Mouse (Mus musculus): ENCODE results near the gene 4930503B20Rik. TPM values are rescaled to one million over a fixed set of nuclear protein-coding genes. Genes with fewer than 3 reads are reported as not detected.

4930503B20Rik gene
- polyA plus RNA-seq, 1 experiment from 2014 or later, result not detected

DNA sequence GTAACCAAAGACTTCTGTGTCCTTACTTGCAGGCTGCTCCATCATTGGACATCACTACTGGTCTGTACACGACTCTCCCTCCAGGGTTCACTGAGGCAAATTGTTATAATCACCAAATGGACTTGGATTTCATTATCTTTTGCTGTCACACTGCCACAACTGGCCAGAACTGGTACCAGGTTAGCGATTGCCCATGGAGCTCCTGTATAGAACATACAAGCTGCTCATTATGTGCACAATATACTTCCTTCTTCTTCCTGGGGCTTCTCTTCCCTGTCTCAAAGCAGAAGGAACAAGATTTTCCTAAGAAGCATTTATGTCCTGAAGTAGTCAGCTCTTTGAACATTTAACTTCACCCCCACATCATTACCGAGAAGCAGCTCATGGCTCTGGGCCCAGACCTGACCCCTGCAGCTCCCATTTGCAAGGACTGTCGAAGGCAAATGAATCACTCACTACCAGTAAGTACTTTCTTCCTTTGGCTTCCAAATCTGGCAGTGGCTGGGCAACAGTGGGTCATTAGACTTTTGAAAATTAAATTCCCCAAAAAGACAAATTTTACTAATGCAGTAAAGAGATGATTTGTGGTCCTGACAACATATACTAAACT lies 9.2 kb downstream of the 4930503B20Rik start:
- WGBS, result 64% methylated on average over 4 of the region's 4 CpGs
- H3K9me3 ChIP-seq, result no peaks in the 10 kb centered on the region
- DNase-seq (ENCODE audit: low spot score), result no peak

DNA sequence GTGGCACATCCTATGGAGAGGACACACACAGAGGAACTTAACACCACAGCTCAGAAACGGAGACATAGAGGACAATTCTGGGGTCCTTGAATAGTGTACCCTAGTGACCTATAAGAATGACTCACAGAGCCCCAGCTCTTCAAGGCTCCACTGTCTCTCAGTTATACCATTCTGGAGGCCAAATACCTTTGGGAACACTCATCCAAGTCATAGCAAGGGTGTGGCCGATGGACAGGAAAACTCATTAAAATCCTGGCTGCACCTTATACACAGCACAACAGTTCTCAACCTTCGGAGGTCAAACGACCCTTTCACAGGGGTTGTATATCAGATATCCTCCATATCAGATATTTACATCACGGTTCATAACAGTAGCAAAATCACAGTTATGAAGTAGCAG lies 18.6 kb downstream of the 4930503B20Rik start:
- DNase-seq (ENCODE audit: low spot score), result no peak
- 88% methylated on average over 5 of the region's 5 CpGs for WGBS
- H3K36me3 ChIP-seq (replicated peaks), result no peaks in the 10 kb centered on the region
- peaks cover 9% of the 10 kb centered on the region; the same call in 1 of the 2 replicates for H3K4me1 ChIP-seq
- no peaks in the 10 kb centered on the region for H3K9me3 ChIP-seq
- H3K4me3 ChIP-seq, result no peak overlapping the region
- H3K27ac ChIP-seq (replicated peaks), result no peak overlapping the region
- H3K27me3 ChIP-seq (replicated peaks; ENCODE audit: low read depth, poor library complexity, severe bottlenecking), result no peaks in the 10 kb centered on the region

More for the DNA sequence above, 9.2 kb downstream of the 4930503B20Rik start:
- H3K4me1 ChIP-seq, result no peaks in the 10 kb centered on the region; the same call in 1 of the 2 replicates
- H3K4me3 ChIP-seq, result no peak overlapping the region
- H3K27ac ChIP-seq (replicated peaks), result no peak overlapping the region
- H3K27me3 ChIP-seq (replicated peaks; ENCODE audit: low read depth, poor library complexity, severe bottlenecking), result no peaks in the 10 kb centered on the region
- H3K36me3 ChIP-seq (replicated peaks), result no peaks in the 10 kb centered on the region

DNA sequence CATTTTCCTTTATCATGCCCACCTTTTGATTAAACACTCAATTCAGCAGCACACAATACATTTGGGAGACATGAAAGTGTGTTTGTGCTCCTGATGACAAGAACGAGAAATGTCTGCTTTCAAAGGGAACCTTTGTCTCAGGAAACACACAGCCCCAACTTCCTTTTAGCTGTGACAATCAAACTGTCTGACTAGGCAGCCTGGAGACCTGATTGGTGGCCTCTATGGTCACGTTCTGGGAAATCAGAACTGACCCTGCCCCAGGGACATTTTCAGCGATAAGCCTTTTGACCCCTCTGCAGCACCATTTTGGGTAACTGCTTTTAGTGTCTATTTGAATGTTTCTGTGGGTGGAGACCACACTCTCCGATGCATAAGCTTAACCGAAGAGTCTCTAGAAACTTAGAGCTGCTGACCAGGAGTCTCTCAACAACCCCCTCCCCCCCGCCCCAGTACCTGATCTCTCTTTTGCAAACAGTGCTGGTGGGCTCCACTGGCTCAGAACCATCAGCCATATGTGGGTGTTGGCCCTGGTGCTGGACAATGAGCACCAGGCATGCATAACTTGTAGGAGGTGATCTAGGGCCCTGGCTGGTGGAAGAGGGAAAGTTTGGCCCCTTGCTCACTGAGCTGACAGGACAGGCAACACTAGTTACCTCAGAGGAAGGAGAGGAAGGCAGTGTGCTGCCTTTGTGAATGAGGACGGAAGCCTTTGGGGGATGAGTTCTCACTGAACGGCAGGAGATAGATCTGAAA lies 22.7 kb downstream of the 4930503B20Rik start:
- 62% methylated on average over 8 of the region's 8 CpGs for WGBS
- Histone ChIP-seq H3K27me3 (replicated peaks; ENCODE audit: low read depth, poor library complexity, severe bottlenecking) (no peaks in the 10 kb centered on the region), H3K4me1 (peaks cover 9% of the 10 kb centered on the region; the same call in 1 of the 2 replicates), H3K27ac (replicated peaks) (peak overlapping the region; percentile 19; the same call in 1 of the 2 replicates), H3K9me3 (no peaks in the 10 kb centered on the region), H3K36me3 (replicated peaks) (no peaks in the 10 kb centered on the region), H3K4me3 (no peak overlapping the region)
- DNase-seq (ENCODE audit: low spot score), result no peak

DNA sequence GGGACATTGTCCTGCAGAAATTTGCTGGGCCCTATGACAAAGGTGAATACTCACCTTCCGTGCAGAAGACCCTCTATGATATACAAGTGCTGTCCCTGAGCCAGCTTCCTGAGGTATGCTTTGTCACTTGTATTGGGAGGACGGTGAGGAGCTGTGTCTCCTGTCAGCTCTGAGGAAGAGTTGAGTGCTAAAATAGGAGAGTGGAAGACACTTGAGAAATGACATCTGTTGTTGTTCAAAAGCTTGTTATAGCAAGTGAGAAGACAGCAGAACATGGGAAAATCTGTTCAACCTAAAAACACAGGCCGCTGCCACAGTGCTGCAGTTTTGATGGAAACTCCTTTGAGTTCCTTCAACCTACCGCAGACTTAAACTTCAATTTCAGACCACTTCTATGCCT lies 25.4 kb downstream of the 4930503B20Rik start:
- H3K27me3 ChIP-seq (replicated peaks; ENCODE audit: low read depth, poor library complexity, severe bottlenecking), result no peaks in the 10 kb centered on the region
- 92% methylated on average over 4 of the region's 4 CpGs for WGBS
- no peaks in the 10 kb centered on the region for H3K36me3 ChIP-seq (replicated peaks)
- no peak for DNase-seq (ENCODE audit: low spot score)
- H3K4me1 ChIP-seq, result peaks cover 9% of the 10 kb centered on the region; the same call in 1 of the 2 replicates
- H3K4me3 ChIP-seq, result no peak overlapping the region
- no peaks in the 10 kb centered on the region for H3K9me3 ChIP-seq
- no peak overlapping the region for H3K27ac ChIP-seq (replicated peaks)

DNA sequence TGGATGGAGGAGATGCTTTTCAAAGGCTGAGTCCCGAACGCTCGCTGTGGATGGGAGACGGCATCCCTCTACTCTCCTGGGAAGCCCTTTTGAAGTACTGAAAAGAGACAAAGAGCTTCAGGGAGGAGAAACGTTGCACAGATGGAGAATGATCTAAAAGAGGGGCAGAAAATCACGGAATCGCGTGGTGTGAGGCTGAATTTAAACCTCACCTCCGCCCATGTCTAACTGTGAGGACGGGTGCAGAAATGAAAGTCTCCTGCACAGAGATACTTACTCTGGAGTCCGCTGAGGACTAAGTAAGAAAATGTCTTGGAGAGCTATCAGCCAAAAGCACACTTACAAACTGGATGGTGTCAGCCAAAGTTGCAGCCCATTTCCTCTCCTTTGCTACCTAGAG lies 29.2 kb downstream of the 4930503B20Rik start:
- Histone ChIP-seq H3K9me3 (no peaks in the 10 kb centered on the region), H3K27ac (replicated peaks) (no peak overlapping the region), H3K27me3 (replicated peaks; ENCODE audit: low read depth, poor library complexity, severe bottlenecking) (no peaks in the 10 kb centered on the region), H3K36me3 (replicated peaks) (no peaks in the 10 kb centered on the region), H3K4me3 (no peak overlapping the region), H3K4me1 (no peaks in the 10 kb centered on the region)
- DNase-seq (ENCODE audit: low spot score), result no peak
- WGBS, result 84% methylated on average over 11 of the region's 11 CpGs

DNA sequence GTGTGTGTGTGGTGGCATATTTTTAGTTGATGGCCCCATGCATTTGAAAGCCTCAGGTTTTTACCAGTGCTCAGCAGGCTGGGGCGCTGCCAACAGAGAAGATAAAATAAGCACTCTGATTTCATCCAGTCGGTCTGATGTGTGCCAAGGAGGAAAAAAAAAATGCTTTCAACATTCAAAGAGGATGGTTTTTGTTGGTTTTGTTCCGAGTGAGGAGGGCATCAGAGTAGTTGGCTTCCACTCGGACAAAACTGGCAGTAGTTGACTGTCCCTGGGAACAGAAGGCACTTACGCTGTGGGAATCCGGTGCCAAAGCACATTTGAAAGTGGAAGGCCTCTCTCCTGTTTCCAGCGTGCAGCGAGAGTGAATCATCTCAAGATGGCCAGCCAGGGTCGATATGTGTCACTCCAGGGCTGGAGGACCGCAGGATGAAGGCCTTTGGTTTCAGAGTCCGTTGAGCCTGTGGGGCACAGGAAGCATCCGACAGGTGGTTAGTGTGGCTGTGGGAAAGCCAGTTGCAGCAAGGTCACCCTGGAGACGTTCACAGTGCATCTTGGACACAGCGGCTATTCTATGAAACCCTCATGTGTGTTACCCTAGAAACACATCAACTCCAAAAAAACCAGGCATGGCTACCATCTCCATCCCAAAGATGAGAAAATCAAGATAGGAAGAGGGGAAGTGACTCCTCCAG lies 30.4 kb downstream of the 4930503B20Rik start:
- 89% methylated on average over 14 of the region's 14 CpGs for WGBS

DNA sequence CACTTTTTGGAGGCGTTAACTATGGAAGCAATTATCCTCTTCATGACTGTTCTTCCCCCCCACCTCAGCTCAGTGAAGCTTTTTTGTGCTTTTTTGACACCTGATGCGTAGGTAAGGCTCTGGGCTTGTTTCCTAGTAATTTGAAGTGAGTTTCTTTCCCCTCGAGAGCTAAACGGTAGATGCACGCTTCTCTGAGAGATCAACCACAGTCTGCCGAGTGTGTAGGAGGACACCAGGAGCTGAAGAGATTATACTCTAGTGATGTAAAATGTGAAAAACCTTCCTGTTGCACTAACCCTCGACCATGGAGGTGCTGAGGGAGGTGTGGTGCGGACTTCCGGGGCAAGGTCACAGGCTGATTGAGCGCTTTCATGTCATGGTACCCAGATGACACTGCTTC lies 31.0 kb downstream of the 4930503B20Rik start:
- WGBS, result 88% methylated on average over 10 of the region's 10 CpGs
- Histone ChIP-seq H3K27me3 (replicated peaks; ENCODE audit: low read depth, poor library complexity, severe bottlenecking) (no peaks in the 10 kb centered on the region), H3K4me1 (no peaks in the 10 kb centered on the region), H3K36me3 (replicated peaks) (no peaks in the 10 kb centered on the region), H3K27ac (replicated peaks) (no peak overlapping the region), H3K9me3 (no peaks in the 10 kb centered on the region), H3K4me3 (no peak overlapping the region)
- no peak for DNase-seq (ENCODE audit: low spot score)

More for the DNA sequence above, 30.4 kb downstream of the 4930503B20Rik start:
- Histone ChIP-seq H3K4me1 (no peaks in the 10 kb centered on the region), H3K9me3 (no peaks in the 10 kb centered on the region), H3K36me3 (replicated peaks) (no peaks in the 10 kb centered on the region), H3K27me3 (replicated peaks; ENCODE audit: low read depth, poor library complexity, severe bottlenecking) (no peaks in the 10 kb centered on the region), H3K27ac (replicated peaks) (no peak overlapping the region), H3K4me3 (no peak overlapping the region)
- DNase-seq (ENCODE audit: low spot score), result no peak

DNA sequence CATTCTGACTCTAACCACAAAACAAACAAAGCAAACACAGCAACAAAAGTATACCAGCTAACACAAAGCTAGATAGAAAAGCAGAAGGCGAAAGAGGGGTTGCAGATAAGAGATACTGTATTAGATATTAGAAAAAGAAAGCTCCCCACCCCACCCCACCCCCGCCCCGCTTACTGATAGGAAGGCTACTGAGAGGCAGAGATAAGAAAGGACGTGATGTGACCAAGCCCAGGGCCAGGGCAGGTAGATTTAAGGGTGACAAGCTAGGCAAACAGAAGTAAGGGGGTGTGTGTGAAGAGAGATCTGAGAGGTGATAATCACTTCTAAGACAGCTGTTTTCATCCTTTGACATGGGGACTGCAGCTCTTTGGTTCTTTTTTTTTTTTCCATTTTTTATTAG lies 32.8 kb downstream of the 4930503B20Rik start:
- Histone ChIP-seq H3K36me3 (replicated peaks) (no peaks in the 10 kb centered on the region), H3K4me1 (no peaks in the 10 kb centered on the region), H3K9me3 (no peaks in the 10 kb centered on the region), H3K4me3 (no peak overlapping the region), H3K27ac (replicated peaks) (no peak overlapping the region), H3K27me3 (replicated peaks; ENCODE audit: low read depth, poor library complexity, severe bottlenecking) (no peaks in the 10 kb centered on the region)
- no peak for DNase-seq (ENCODE audit: low spot score)
- WGBS, result 83% methylated on average over 4 of the region's 4 CpGs

DNA sequence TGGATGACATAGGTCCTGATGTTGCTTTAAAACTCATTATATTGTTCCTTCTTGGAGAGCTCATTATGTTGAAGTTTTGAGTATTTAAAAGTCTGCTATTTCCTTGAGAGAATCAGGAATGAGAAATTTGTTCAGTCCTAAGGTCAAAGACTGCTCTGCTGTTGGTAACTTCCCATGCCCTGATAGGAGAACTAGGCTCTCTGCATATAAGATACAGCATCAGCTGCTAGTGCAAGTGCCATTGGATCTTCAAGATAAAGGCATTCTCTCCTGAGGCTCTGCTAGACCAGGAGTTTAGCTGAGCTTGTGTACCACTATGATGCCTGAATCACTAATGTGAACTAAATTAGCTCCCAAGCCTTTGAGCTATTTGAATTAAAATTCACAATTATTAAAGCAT lies 33.2 kb downstream of the 4930503B20Rik start:
- H3K9me3 ChIP-seq, result no peaks in the 10 kb centered on the region
- DNase-seq (ENCODE audit: low spot score), result no peak
- no peaks in the 10 kb centered on the region for H3K36me3 ChIP-seq (replicated peaks)
- H3K27me3 ChIP-seq (replicated peaks; ENCODE audit: low read depth, poor library complexity, severe bottlenecking), result no peaks in the 10 kb centered on the region
- H3K4me3 ChIP-seq, result no peak overlapping the region
- H3K4me1 ChIP-seq, result no peaks in the 10 kb centered on the region
- H3K27ac ChIP-seq (replicated peaks), result no peak overlapping the region

DNA sequence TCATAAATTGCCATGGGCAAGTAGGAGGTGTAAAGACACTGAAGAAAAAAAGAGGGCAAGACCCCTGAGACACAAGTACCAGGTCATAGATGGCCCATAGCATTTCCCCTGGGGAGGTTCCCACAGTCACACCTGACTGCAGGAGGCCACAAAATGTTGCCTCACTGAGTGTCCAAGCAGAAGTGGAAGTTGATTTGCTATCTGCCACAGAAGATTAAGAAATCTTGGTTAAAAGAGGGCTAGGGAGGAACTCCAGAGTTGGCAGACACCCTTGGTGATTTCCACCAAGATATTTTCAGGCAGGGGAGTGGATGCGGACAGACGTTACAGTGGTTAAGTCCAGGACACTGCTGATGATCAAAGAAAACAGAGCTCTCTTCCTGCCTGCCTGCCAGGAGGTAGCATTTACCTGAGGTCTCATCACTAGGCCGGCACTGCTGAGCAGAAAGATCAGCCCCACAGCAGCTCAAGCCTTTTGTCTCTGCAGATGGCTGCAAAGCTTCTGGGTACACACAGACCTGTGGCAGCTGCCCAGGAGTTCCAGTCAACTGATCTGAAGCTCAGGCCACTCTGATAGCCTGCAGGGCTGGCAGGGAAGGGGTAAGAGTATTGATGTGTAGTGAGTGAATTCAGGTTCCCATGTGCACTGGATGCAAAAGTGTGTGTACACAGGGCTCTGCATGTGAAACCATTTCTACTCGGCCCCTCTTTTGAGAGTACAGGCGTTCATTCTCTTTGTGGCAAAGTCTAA lies 34.4 kb downstream of the 4930503B20Rik start:
- Histone ChIP-seq H3K4me1 (no peaks in the 10 kb centered on the region), H3K27ac (replicated peaks) (no peak overlapping the region), H3K4me3 (no peak overlapping the region), H3K9me3 (no peaks in the 10 kb centered on the region), H3K36me3 (replicated peaks) (no peaks in the 10 kb centered on the region), H3K27me3 (replicated peaks; ENCODE audit: low read depth, poor library complexity, severe bottlenecking) (no peaks in the 10 kb centered on the region)
- 80% methylated on average over 5 of the region's 5 CpGs for WGBS
- DNase-seq (ENCODE audit: low spot score), result no peak

DNA sequence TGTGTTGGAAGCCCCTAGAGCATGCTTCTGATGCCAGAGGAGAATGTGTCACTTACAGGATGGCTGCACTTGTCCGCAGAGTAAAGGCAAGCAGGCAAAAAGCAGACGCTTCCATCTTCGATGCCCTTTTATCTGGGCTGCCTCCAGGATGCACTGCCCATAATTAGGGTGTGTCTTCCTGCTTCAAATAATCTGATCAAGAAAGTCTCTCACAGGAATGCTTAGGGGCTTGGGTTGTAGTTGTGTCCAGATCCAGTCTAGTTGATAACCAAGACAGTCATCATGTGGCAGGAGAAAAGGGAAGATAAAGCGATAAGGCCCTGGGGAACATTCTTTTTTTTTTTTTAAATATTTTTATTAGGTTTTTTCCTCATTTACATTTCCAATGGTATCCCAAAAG lies 35.6 kb downstream of the 4930503B20Rik start, which contains the start of gene Dnase2b:
TSS of gene Dnase2b (minus strand) at position 101 of the 400 bp plus-strand sequence.
- Histone ChIP-seq H3K36me3 (replicated peaks) (no peaks in the 10 kb centered on the region), H3K4me1 (no peaks in the 10 kb centered on the region), H3K9me3 (no peaks in the 10 kb centered on the region), H3K27me3 (replicated peaks; ENCODE audit: low read depth, poor library complexity, severe bottlenecking) (no peaks in the 10 kb centered on the region), H3K27ac (replicated peaks) (no peak within 1 kb of the TSS), H3K4me3 (no peak within 1 kb of the TSS)
- WGBS, result 89% methylated on average over 4 of the region's 4 CpGs
- DNase-seq (ENCODE audit: low spot score), result no peak

DNA sequence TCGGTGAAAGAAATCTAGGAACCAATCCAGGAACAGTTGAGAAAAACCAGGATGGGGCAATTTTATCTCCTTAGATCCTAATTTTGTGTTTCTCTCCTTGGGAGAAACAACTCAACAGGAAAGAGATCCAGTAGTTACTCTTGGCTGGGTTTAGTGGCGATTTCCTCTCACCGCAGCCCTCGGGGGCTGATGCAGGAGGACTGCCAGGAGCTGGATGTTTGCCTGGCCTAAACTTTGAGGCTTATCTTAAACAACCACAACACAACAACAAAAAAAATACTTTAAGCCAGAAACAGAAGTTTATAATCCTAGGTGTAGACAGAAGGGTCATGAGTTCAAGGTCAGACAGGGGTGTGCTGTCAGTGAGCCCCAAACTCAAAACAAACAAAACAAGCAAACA lies 39.3 kb downstream of the 4930503B20Rik start:
- WGBS, result 85% methylated on average over 4 of the region's 4 CpGs
- DNase-seq (ENCODE audit: low spot score), result no peak
- Histone ChIP-seq H3K9me3 (no peaks in the 10 kb centered on the region), H3K27ac (replicated peaks) (no peak overlapping the region), H3K36me3 (replicated peaks) (no peaks in the 10 kb centered on the region), H3K4me3 (no peak overlapping the region), H3K4me1 (no peaks in the 10 kb centered on the region), H3K27me3 (replicated peaks; ENCODE audit: low read depth, poor library complexity, severe bottlenecking) (no peaks in the 10 kb centered on the region)

Data from embryonic facial prominence, embryonic 10.5 days (tissue).